Comparison of ENCODE assay signal across 10 mouse cellular contexts in genomic region chr10:11515144-11515543, GRCm38 (mm10).
A peak's percentile ranks its signal among the peaks of the same experiment; 100 is the strongest.
DNase-seq lines count a peak whose midpoint lies in the region; TF ChIP-seq lines count a peak whose summit lies in the region.
"Had no signal": no experiment of that assay in that cellular context is flagged by ENCODE, and none has a peak within 500 bp of the region (broad histone marks: within the 10 kb centered on the region; RNA-seq: fewer than 3 reads in every experiment).

No protein-coding gene starts in this region.

- no peaks in the 10 kb centered on the region for H3K36me3 ChIP-seq in heart, embryonic 10.5 days
- H3K36me3 ChIP-seq: limb, embryonic 12.5 days had no signal

- no peak overlapping the region for H3K4me3 ChIP-seq in heart, embryonic 10.5 days
- H3K4me3 ChIP-seq: gastrocnemius, adult 2 months; limb, embryonic 12.5 days had no signal

- no peak overlapping the region for H3K27ac ChIP-seq in heart, embryonic 10.5 days
- H3K27ac ChIP-seq: gastrocnemius, adult 2 months; limb, embryonic 12.5 days had no signal

- no peaks in the 10 kb centered on the region for H3K4me1 ChIP-seq in heart, embryonic 10.5 days
- H3K4me1 ChIP-seq: limb, embryonic 12.5 days had no signal

- TF ChIP-seq CTCF in brain, embryonic 14.5 days (IDR thresholded peaks at IDR 0.05; ENCODE audit: borderline replicate concordance, extremely low read depth, insufficient read depth, insufficient read length), result no peak

- peak; percentile 7 to 16 for DNase-seq in heart, postnatal 14 days
- no peak for DNase-seq in heart, embryonic 10.5 days (ENCODE audit: low spot score)
- peak; percentile 76 for DNase-seq in brain, embryonic 14.5 days (ENCODE audit: low read depth)
- peak; percentile 28 to 31 for DNase-seq in cerebellum, postnatal 36 days
- peak; percentile 40 for DNase-seq in lung, postnatal 14 days
- no peak for DNase-seq in right cerebral cortex, postnatal 36 days (ENCODE audit: low spot score in 2 of 2)
- DNase-seq in gastrocnemius, postnatal 14 days, result no peak
- DNase-seq: gastrocnemius, adult 2 months; thymus, postnatal 36 days had no signal

- intact Hi-C loops in heart, postnatal 14 days (cut with DNase I), result no loop called here
- intact Hi-C loops in gastrocnemius, postnatal 14 days (cut with DNase I; ENCODE audit: low total_unique reads), result no loop called here

- no peak for TF ChIP-seq POLR2A in brain, embryonic 14.5 days (IDR thresholded peaks at IDR 0.05; ENCODE audit: borderline replicate concordance, extremely low read depth, insufficient read depth, insufficient read length, poor library complexity, severe bottlenecking)

- 63% methylated on average over 7 of the region's 7 CpGs for WGBS in heart, embryonic 10.5 days

- H3K27me3 ChIP-seq in heart, embryonic 10.5 days (ENCODE audit: insufficient read depth, poor library complexity, severe bottlenecking), result no peaks in the 10 kb centered on the region
- H3K27me3 ChIP-seq: limb, embryonic 12.5 days had no signal

- no peaks in the 10 kb centered on the region for H3K9me3 ChIP-seq in heart, embryonic 10.5 days
- H3K9me3 ChIP-seq: limb, embryonic 12.5 days had no signal

Comparison
In these comparisons a context has a peak if more than half of its experiments do, and no peak if none do; other contexts are left out.
1. DNase-seq: peak in heart, postnatal 14 days (2 of 2), brain, embryonic 14.5 days (single experiment), cerebellum, postnatal 36 days (2 of 2) and lung, postnatal 14 days (single experiment); none in heart, embryonic 10.5 days (single experiment), right cerebral cortex, postnatal 36 days (0 of 2) and gastrocnemius, postnatal 14 days (single experiment).